Mouse (Mus musculus) neural tube, embryonic 11.5 days (tissue): Measurements from ENCODE around the gene Ccdc34. TPM values are rescaled to one million over a fixed set of nuclear protein-coding genes. Genes with fewer than 3 reads are reported as not detected.

ENCODE experiments used
- ATAC-seq: fragments of 200-750 bp; cut with Nextera tagmentation; 2 replicates; pipeline ENCODE4 v1.8.0; 2017; ENCODE audit warnings: moderate number of reproducible peaks, mild to moderate bottlenecking, moderate TSS enrichment, moderate library complexity; ENCODE audit not compliant: insufficient read depth, low FRiP score, low TSS enrichment
- DNase-seq: peaks from one replicate; pipeline ENCODE4 v3.0.0-alpha.2; 2015; ENCODE audit warnings: low spot score
- H3K27ac ChIP-seq: fragments of 300-500 bp; sonication (generic); 2 replicates; pipeline ENCODE4 v1.5.1; 2014; ENCODE audit warnings: low read depth, mild to moderate bottlenecking, low read length
- H3K27me3 ChIP-seq: fragments of 300-500 bp; sonication (generic); 2 replicates; pipeline ENCODE4 v1.6.1; 2014; ENCODE audit warnings: mild to moderate bottlenecking, low read length, mixed read lengths; ENCODE audit not compliant: control insufficient read depth, insufficient read depth
- H3K36me3 ChIP-seq: fragments of 300-500 bp; sonication (generic); 2 replicates; pipeline ENCODE4 v1.6.1; 2014; ENCODE audit warnings: mild to moderate bottlenecking, low read length, moderate library complexity, mixed read lengths; ENCODE audit not compliant: control insufficient read depth, insufficient read depth
- H3K4me1 ChIP-seq: fragments of 300-500 bp; sonication (generic); 2 replicates; pipeline ENCODE4 v1.6.1; 2014; ENCODE audit warnings: low read length, mixed read lengths; ENCODE audit not compliant: control insufficient read depth, insufficient read depth
- H3K4me2 ChIP-seq: fragments of 300-500 bp; sonication (generic); 2 replicates; pipeline ENCODE4 v1.6.1; 2014; ENCODE audit warnings: low read depth, mild to moderate bottlenecking, moderate library complexity
- H3K4me3 ChIP-seq: fragments of 300-500 bp; sonication (generic); 2 replicates; pipeline ENCODE4 v1.5.1; 2014; ENCODE audit warnings: low read depth, low read length
- H3K9ac ChIP-seq: fragments of 300-500 bp; sonication (generic); 2 replicates; pipeline ENCODE4 v1.6.1; 2014; ENCODE audit warnings: mild to moderate bottlenecking, low read length
- H3K9me3 ChIP-seq: fragments of 300-500 bp; sonication (generic); 2 replicates; pipeline ENCODE4 v1.6.1; 2016; ENCODE audit warnings: low read length; ENCODE audit not compliant: control insufficient read depth
- WGBS: fragments of 180-500 bp; shearing (Covaris S2); extraction: QIAGEN DNeasy Blood & Tissue Kit; methylation state at CpG from one replicate; pipeline ENCODE4 v1.1.7; 2014; 5-methylcytosine and 5-hydroxymethylcytosine counted together
- polyA plus RNA-seq: library from polyadenylated mRNA; unstranded; fragments of >200 nt; fragmentation: Nextera tagmentation; extraction: Ambion mirVana; gene quantifications from 2 replicates; pipeline ENCODE4 v1.2.1, GENCODE M21; 2014

Ccdc34 gene
- polyA plus RNA-seq, 1 experiment from 2014 or later, result 52.3 TPM

GRCm38 (mm10) chr2:109989679-109990473 lies 27.7 kb upstream of the Ccdc34 start:
- no peak overlapping the region for H3K4me3 ChIP-seq
- peak overlapping the region; percentile 80 for H3K27ac ChIP-seq
- peaks cover 51% of the 10 kb centered on the region for H3K4me1 ChIP-seq
- H3K36me3 ChIP-seq, result no peaks in the 10 kb centered on the region
- no peaks in the 10 kb centered on the region for H3K27me3 ChIP-seq
- peak; percentile 40; the same call in 1 of the 2 replicates for ATAC-seq
- WGBS, result 35% methylated on average over 8 of the region's 8 CpGs
- DNase-seq, result no peak
- no peaks in the 10 kb centered on the region for H3K9me3 ChIP-seq
- peak overlapping the region; percentile 3; the same call in 1 of the 2 replicates for H3K4me2 ChIP-seq
- H3K9ac ChIP-seq, result no peak overlapping the region

DNA sequence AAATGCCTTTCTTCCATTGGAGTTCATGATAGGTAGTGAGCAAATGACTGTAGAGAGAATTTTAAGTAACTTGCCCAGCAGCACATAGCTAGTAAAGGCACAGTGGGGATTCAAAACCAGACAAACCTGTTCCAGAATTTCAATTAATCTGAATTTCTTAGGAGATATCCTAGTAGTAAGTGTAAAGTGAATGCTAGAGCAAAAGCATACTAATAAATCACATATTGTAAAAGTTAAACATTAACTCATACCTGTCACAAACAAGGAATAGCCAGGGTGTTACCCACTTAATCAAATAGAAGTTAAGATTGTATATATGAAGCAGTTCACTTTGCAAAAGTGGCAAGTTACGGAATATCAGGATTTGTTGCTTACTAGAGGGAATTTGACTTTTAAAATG lies 25.9 kb upstream of the Ccdc34 start:
- ATAC-seq, result no peak
- H3K9ac ChIP-seq, result no peak overlapping the region
- no peaks in the 10 kb centered on the region for H3K27me3 ChIP-seq
- H3K4me2 ChIP-seq, result no peak overlapping the region
- no peak for DNase-seq
- WGBS, result 70% methylated on average over 1 of the region's 1 CpGs
- H3K9me3 ChIP-seq, result no peaks in the 10 kb centered on the region
- H3K4me3 ChIP-seq, result no peak overlapping the region
- H3K27ac ChIP-seq, result no peak overlapping the region
- no peaks in the 10 kb centered on the region; the same call in 1 of the 2 replicates for H3K36me3 ChIP-seq
- peaks cover 44% of the 10 kb centered on the region for H3K4me1 ChIP-seq

- no peak overlapping the region for H3K9ac ChIP-seq
- no peaks in the 10 kb centered on the region; the same call in 1 of the 2 replicates for H3K36me3 ChIP-seq
- H3K4me1 ChIP-seq, result peaks cover 37% of the 10 kb centered on the region
- DNase-seq, result no peak
- H3K9me3 ChIP-seq, result no peaks in the 10 kb centered on the region
- no peak overlapping the region for H3K27ac ChIP-seq
- ATAC-seq, result no peak
- H3K4me3 ChIP-seq, result no peak overlapping the region
- H3K27me3 ChIP-seq, result no peaks in the 10 kb centered on the region
- WGBS, result 55% methylated on average over 11 of the region's 11 CpGs
- H3K4me2 ChIP-seq, result no peak overlapping the region
These were observed 25.1 kb upstream of the Ccdc34 start for GRCm38 (mm10) chr2:109992448-109993073.

DNA sequence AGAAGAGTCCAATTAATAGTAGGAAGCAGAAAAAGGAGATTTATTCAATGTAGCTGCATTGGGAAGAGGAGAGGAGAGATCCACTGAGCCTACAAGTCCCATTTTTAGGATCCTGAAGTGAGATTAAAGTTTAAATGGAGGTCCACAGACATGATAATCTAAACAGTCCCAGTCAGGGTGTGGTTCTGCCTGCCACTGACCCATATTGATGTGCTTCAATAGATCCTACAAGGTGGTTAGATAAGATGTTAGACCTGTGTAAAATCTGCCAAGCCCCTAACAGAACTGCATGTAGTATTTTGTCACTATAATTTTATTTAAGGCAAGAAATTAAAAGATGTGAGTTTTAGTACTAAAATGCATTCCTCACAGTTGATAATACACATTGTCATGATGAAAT lies 24.2 kb upstream of the Ccdc34 start:
- ATAC-seq, result no peak
- Histone ChIP-seq H3K4me2 (no peak overlapping the region), H3K4me3 (no peak overlapping the region), H3K9me3 (no peaks in the 10 kb centered on the region), H3K4me1 (peaks cover 33% of the 10 kb centered on the region), H3K27ac (no peak overlapping the region), H3K27me3 (no peaks in the 10 kb centered on the region), H3K9ac (no peak overlapping the region), H3K36me3 (no peaks in the 10 kb centered on the region; the same call in 1 of the 2 replicates)
- no peak for DNase-seq

DNA sequence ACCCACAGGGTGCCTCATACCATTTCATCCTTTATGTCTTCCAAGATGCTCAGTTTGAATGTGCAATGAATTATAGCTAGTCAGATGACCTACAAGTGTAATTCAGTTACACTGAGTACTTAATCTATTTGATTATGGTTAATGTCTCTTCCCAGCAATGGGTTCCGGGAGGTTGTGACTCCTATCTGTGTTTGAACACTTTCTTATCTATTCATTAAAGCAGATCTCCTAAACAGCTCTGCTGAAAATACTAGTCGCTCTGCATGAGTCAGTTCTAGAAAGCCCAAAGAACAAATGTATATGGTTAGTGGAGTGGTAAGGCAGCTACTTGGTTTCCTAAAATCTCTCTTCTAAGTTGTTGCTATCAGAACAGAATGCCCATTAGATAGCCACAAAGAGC lies 22.6 kb upstream of the Ccdc34 start:
- Histone ChIP-seq H3K36me3 (no peaks in the 10 kb centered on the region; the same call in 1 of the 2 replicates), H3K27me3 (no peaks in the 10 kb centered on the region), H3K4me3 (no peak overlapping the region), H3K27ac (no peak overlapping the region), H3K9me3 (no peaks in the 10 kb centered on the region), H3K4me1 (peaks cover 22% of the 10 kb centered on the region), H3K9ac (no peak overlapping the region), H3K4me2 (no peak overlapping the region)
- ATAC-seq (no peak), DNase-seq (no peak)
- 49% methylated on average over 2 of the region's 2 CpGs for WGBS

GRCm38 (mm10) chr2:109996411-109996810 lies 21.2 kb upstream of the Ccdc34 start:
- ATAC-seq (no peak), DNase-seq (no peak)
- Histone ChIP-seq H3K4me2 (no peak overlapping the region), H3K9me3 (no peaks in the 10 kb centered on the region), H3K4me1 (peaks cover 12% of the 10 kb centered on the region; the same call in 1 of the 2 replicates), H3K9ac (no peak overlapping the region), H3K4me3 (no peak overlapping the region), H3K27ac (no peak overlapping the region), H3K36me3 (no peaks in the 10 kb centered on the region; the same call in 1 of the 2 replicates), H3K27me3 (no peaks in the 10 kb centered on the region)
- WGBS, result 58% methylated on average over 12 of the region's 12 CpGs

- Histone ChIP-seq H3K36me3 (peaks cover 2% of the 10 kb centered on the region), H3K9ac (no peak overlapping the region), H3K27me3 (no peaks in the 10 kb centered on the region), H3K27ac (no peak overlapping the region), H3K4me3 (no peak overlapping the region), H3K4me1 (no peaks in the 10 kb centered on the region), H3K9me3 (no peaks in the 10 kb centered on the region), H3K4me2 (no peak overlapping the region)
- WGBS, result 97% methylated on average over 1 of the region's 1 CpGs
- ATAC-seq (no peak), DNase-seq (no peak)
These were observed 12.9 kb upstream of the Ccdc34 start for GRCm38 (mm10) chr2:110004668-110005067.

DNA sequence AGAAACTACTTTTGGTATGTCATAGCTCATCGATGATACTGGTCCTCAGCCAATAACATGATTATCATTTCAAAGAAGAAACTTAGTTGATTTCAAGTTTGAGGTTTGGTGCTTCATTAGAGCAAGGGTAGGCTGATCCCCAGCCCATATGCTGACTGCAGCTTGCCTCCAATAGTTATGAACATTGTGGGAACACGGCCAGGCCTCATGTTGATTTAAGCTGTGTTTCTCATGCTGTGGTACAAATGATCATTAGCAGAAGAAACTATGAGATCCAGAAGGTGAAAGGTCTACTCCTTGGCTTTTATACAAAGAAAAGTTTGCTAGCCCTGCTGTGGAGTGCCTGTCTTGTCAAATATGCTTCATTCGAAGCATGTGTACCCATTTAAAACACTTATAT lies 12.5 kb upstream of the Ccdc34 start:
- Histone ChIP-seq H3K27ac (no peak overlapping the region), H3K36me3 (peaks cover 2% of the 10 kb centered on the region), H3K9me3 (no peaks in the 10 kb centered on the region), H3K9ac (no peak overlapping the region), H3K4me1 (no peaks in the 10 kb centered on the region), H3K4me2 (no peak overlapping the region), H3K4me3 (no peak overlapping the region), H3K27me3 (no peaks in the 10 kb centered on the region)
- WGBS, result 83% methylated on average over 3 of the region's 3 CpGs
- no peak for DNase-seq
- no peak for ATAC-seq
